Mouse (Mus musculus) liver, embryonic 14.5 days (tissue): ENCODE results near the gene Col23a1.

Experiments used
- CTCF ChIP-seq: IDR thresholded peaks from 2 replicates; pipeline ENCODE4 v1.5.1; 2016; ENCODE audit warnings: antibody characterized with exemption, low read depth, control low read depth
- EP300 ChIP-seq: IDR thresholded peaks from 2 replicates; pipeline ENCODE4 v1.6.1; 2016; ENCODE audit warnings: antibody characterized with exemption, low read depth

DNA sequence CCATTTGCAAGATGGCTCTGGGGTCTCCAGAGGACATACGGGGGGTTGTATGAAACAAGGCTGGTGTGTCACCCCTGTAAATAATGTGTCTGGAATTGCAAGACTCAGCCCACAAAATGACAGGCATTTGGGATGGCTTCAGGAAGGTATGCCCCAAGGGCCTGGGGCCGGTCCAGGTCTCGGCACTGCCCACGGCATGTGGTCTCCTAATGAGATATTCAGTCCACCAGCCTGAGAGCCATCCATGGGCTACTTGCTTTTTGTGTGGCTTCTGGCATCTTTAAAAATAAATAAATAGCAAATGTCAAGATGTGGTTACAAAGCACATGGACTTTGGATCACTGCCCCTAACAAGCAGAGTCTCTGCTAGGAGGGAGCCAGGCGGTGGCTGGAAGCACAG is 219.5 kb downstream of the Col23a1 start:
- TF ChIP-seq CTCF (no peak), EP300 (no peak)
